ENCODE assay signal across 9 mouse cellular contexts in the genomic region with DNA sequence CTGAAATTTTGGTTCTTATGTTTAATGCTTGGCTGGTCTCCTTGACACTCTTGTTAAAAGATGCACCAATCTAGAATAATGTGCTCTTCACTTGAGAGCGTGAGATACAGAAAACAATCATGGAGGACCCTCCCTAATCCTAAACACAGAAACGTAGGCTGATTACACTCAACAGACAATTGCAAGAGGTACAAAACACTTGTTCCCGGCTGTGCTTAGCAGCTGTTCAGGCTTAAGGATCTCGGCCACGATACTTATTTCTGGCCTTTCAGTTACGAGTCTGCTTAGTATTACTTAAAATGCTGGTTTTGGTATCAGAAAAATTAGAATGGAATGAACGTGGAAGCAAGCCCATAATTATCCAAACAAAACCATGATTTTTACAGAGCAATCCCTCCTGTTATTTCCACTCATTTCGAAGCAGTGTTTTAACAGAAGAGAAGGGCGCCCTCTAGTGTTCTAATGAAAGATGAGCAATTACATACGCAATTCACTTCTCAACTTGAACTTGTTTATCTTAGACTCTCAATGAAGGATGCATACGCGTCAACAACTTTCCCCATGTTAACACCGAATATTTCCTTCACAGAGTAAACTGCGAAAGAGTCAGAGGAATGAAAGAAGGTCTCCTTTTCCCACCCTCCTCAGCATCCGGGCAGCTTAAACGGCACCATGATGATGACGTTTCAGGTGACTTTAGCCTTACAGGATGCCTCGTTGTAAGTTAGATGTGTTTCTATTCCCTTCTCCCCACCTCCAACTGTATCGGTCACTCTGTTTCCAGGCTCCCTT.
DNase-seq lines count a peak whose midpoint lies in the region; ATAC-seq and TF ChIP-seq lines count a peak whose summit lies in the region.
"Had no signal": no experiment of that assay in that cellular context is flagged by ENCODE, and none has a peak within 500 bp of the region (broad histone marks: within the 10 kb centered on the region; RNA-seq: fewer than 3 reads in every experiment).

No protein-coding gene starts in this region.

- H3K36me3 ChIP-seq in hindbrain, embryonic 13.5 days = no peaks in the 10 kb centered on the region
- no peaks in the 10 kb centered on the region for H3K36me3 ChIP-seq in hindbrain, embryonic 10.5 days
- no peaks in the 10 kb centered on the region for H3K36me3 ChIP-seq in intestine, embryonic 14.5 days (ENCODE audit: control insufficient read depth, insufficient read depth, low read length)
- no peaks in the 10 kb centered on the region for H3K36me3 ChIP-seq in stomach, postnatal 0 days (ENCODE audit: control insufficient read depth, insufficient read depth, low read length)
- H3K36me3 ChIP-seq: liver, embryonic 15.5 days had no signal

- peak; percentile 54; the same call in 1 of the 2 replicates for ATAC-seq in hindbrain, embryonic 13.5 days (ENCODE audit: low FRiP score)
- ATAC-seq in intestine, embryonic 14.5 days (replicated peaks; ENCODE audit: low FRiP score, low TSS enrichment, low read depth) = no peak
- no peak; the same call in 1 of the 2 replicates for ATAC-seq in stomach, postnatal 0 days (ENCODE audit: low FRiP score, low TSS enrichment)
- ATAC-seq in inflammation-experienced regulatory T-cells, adult 6 months = no peak

- no peaks in the 10 kb centered on the region for H3K4me1 ChIP-seq in hindbrain, embryonic 13.5 days (replicated peaks)
- no peaks in the 10 kb centered on the region for H3K4me1 ChIP-seq in hindbrain, embryonic 10.5 days (replicated peaks)
- no peaks in the 10 kb centered on the region for H3K4me1 ChIP-seq in intestine, embryonic 14.5 days (replicated peaks; ENCODE audit: control insufficient read depth, insufficient read depth, low read length)
- H3K4me1 ChIP-seq in stomach, postnatal 0 days (replicated peaks; ENCODE audit: control insufficient read depth, insufficient read depth) = no peaks in the 10 kb centered on the region
- H3K4me1 ChIP-seq: liver, embryonic 15.5 days had no signal

- no peaks in the 10 kb centered on the region for H3K27me3 ChIP-seq in hindbrain, embryonic 13.5 days
- H3K27me3 ChIP-seq in hindbrain, embryonic 10.5 days (ENCODE audit: insufficient read depth, poor library complexity, severe bottlenecking) = no peaks in the 10 kb centered on the region
- H3K27me3 ChIP-seq in intestine, embryonic 14.5 days (replicated peaks; ENCODE audit: control insufficient read depth, insufficient read depth, low read length) = no peaks in the 10 kb centered on the region
- no peaks in the 10 kb centered on the region for H3K27me3 ChIP-seq in stomach, postnatal 0 days (ENCODE audit: control insufficient read depth, insufficient read depth, low read length)
- H3K27me3 ChIP-seq: liver, embryonic 15.5 days had no signal

- H3K9me3 ChIP-seq in hindbrain, embryonic 13.5 days = no peaks in the 10 kb centered on the region
- H3K9me3 ChIP-seq in hindbrain, embryonic 10.5 days = no peaks in the 10 kb centered on the region
- H3K9me3 ChIP-seq in intestine, embryonic 14.5 days (ENCODE audit: control insufficient read depth, low read length) = no peaks in the 10 kb centered on the region
- H3K9me3 ChIP-seq in stomach, postnatal 0 days (ENCODE audit: control insufficient read depth, low read length) = no peaks in the 10 kb centered on the region
- H3K9me3 ChIP-seq: liver, embryonic 15.5 days had no signal

- H3K27ac ChIP-seq in hindbrain, embryonic 13.5 days = no peak overlapping the region
- H3K27ac ChIP-seq in hindbrain, embryonic 10.5 days = no peak overlapping the region
- no peak overlapping the region for H3K27ac ChIP-seq in intestine, embryonic 14.5 days (ENCODE audit: low read depth)
- no peak overlapping the region for H3K27ac ChIP-seq in stomach, postnatal 0 days (replicated peaks)
- H3K27ac ChIP-seq: liver, embryonic 15.5 days had no signal

- no peak overlapping the region for H3K9ac ChIP-seq in hindbrain, embryonic 13.5 days
- no peak overlapping the region for H3K9ac ChIP-seq in intestine, embryonic 14.5 days (ENCODE audit: low read length)
- no peak overlapping the region for H3K9ac ChIP-seq in stomach, postnatal 0 days (ENCODE audit: low read length)
- H3K9ac ChIP-seq: liver, embryonic 15.5 days had no signal

- DNase-seq in hindbrain, embryonic 10.5 days (ENCODE audit: low spot score) = no peak
- peak; percentile 72 for DNase-seq in NIH3T3 (ENCODE audit: low read depth)
- DNase-seq in embryo, embryonic 9.5 days (ENCODE audit: extremely low spot score) = peak; percentile 36
- DNase-seq in intestine, embryonic 14.5 days (ENCODE audit: low spot score) = peak; percentile 53
- DNase-seq in lung, postnatal 14 days = peak; percentile 24
- DNase-seq in stomach, postnatal 0 days (ENCODE audit: low spot score) = no peak

- peak; percentile 91 for TF ChIP-seq CTCF in stomach, postnatal 0 days (IDR thresholded peaks at IDR 0.05; ENCODE audit: low read depth)

- 48% methylated on average over 19 of the region's 19 CpGs for WGBS in hindbrain, embryonic 13.5 days
- WGBS in hindbrain, embryonic 10.5 days = 47% methylated on average over 19 of the region's 19 CpGs
- 34% methylated on average over 19 of the region's 19 CpGs for WGBS in intestine, embryonic 14.5 days
- WGBS in stomach, postnatal 0 days = 30% methylated on average over 19 of the region's 19 CpGs

- no peak overlapping the region for H3K4me2 ChIP-seq in hindbrain, embryonic 13.5 days
- H3K4me2 ChIP-seq in intestine, embryonic 14.5 days (ENCODE audit: low read length) = peak overlapping the region; percentile 23; the same call in 1 of the 2 replicates
- no peak overlapping the region for H3K4me2 ChIP-seq in stomach, postnatal 0 days (replicated peaks; ENCODE audit: low read depth)
- H3K4me2 ChIP-seq: liver, embryonic 15.5 days had no signal

- no peak for TF ChIP-seq EP300 in stomach, postnatal 0 days (optimal IDR thresholded peaks at IDR 0.05)

- H3K4me3 ChIP-seq in hindbrain, embryonic 13.5 days = no peak overlapping the region
- H3K4me3 ChIP-seq in hindbrain, embryonic 10.5 days = no peak overlapping the region
- no peak overlapping the region for H3K4me3 ChIP-seq in intestine, embryonic 14.5 days (ENCODE audit: low read depth, low read length)
- no peak overlapping the region for H3K4me3 ChIP-seq in stomach, postnatal 0 days (ENCODE audit: low read depth, low read length)
- H3K4me3 ChIP-seq: liver, embryonic 15.5 days had no signal

Comparison
In these comparisons a context has a peak if more than half of its experiments do, and no peak if none do; other contexts are left out.
1. DNase-seq: peak in NIH3T3 (single experiment), embryo, embryonic 9.5 days (single experiment), intestine, embryonic 14.5 days (single experiment) and lung, postnatal 14 days (single experiment); none in hindbrain, embryonic 10.5 days (single experiment) and stomach, postnatal 0 days (single experiment).